Mouse (Mus musculus) heart, embryonic 15.5 days (tissue): ENCODE data around the gene Gm49388. TPM values are rescaled to one million over a fixed set of nuclear protein-coding genes. Genes with fewer than 3 reads are reported as not detected.
"Not testable (repeated sequence)": the region's sequence is repeated elsewhere in the genome, so short reads cannot be mapped to it uniquely, and the experiment has no call there.

Experiments used
- ATAC-seq: fragments of 200-750 bp; cut with Nextera tagmentation; replicated peaks from 2 replicates; pipeline ENCODE4 v1.8.0; 2017; ENCODE audit warnings: low read depth, moderate TSS enrichment; ENCODE audit not compliant: insufficient number of reproducible peaks, insufficient read depth, low FRiP score
- H3K27ac ChIP-seq: fragments of 300-500 bp; sonication (generic); 2 replicates; pipeline ENCODE4 v1.5.1; 2015; ENCODE audit warnings: mild to moderate bottlenecking, inconsistent platforms
- H3K27me3 ChIP-seq: fragments of 300-500 bp; sonication (generic); 2 replicates; pipeline ENCODE4 v1.6.1; 2015; ENCODE audit warnings: inconsistent platforms
- H3K36me3 ChIP-seq: fragments of 300-500 bp; sonication (generic); 2 replicates; pipeline ENCODE4 v1.6.1; 2015; ENCODE audit warnings: mild to moderate bottlenecking, inconsistent platforms
- H3K4me1 ChIP-seq: fragments of 300-500 bp; sonication (generic); replicated peaks from 2 replicates; pipeline ENCODE4 v1.6.1; 2015; ENCODE audit warnings: inconsistent platforms
- H3K4me2 ChIP-seq: fragments of 300-500 bp; sonication (generic); 2 replicates; pipeline ENCODE4 v1.6.1; 2015; ENCODE audit warnings: inconsistent platforms, mild to moderate bottlenecking, moderate library complexity
- H3K4me3 ChIP-seq: fragments of 300-500 bp; sonication (generic); 2 replicates; pipeline ENCODE4 v1.5.1; 2015; ENCODE audit warnings: mild to moderate bottlenecking, inconsistent platforms
- H3K9ac ChIP-seq: fragments of 300-500 bp; sonication (generic); 2 replicates; pipeline ENCODE4 v1.6.1; 2015; ENCODE audit warnings: mild to moderate bottlenecking, inconsistent platforms
- H3K9me3 ChIP-seq: fragments of 300-500 bp; sonication (generic); replicated peaks from 2 replicates; pipeline ENCODE4 v1.6.1; 2016; ENCODE audit warnings: inconsistent platforms
- WGBS: fragments of 180-500 bp; shearing (Covaris S2); methylation state at CpG from one replicate; pipeline ENCODE4 v1.1.7; 2015; ENCODE audit warnings: mixed read lengths; 5-methylcytosine and 5-hydroxymethylcytosine counted together
- polyA plus RNA-seq: library from polyadenylated mRNA; unstranded; fragments of >200 nt; fragmentation: Nextera tagmentation; extraction: Ambion mirVana; gene quantifications from 2 replicates; pipeline ENCODE4 v1.2.1, GENCODE M21; 2015

Gene Gm49388
- polyA plus RNA-seq, 1 experiment from 2014 or later, result not detected

GRCm38 (mm10) chr7:127823236-127824171 lies 38.1 kb downstream of the Gm49388 start:
- ATAC-seq, result no peak
- Histone ChIP-seq H3K4me3 (peak overlapping the region; percentile 53), H3K27me3 (0 out of 2 replicates have a peak, but pooled peaks cover 10% of the 10 kb centered on the region), H3K9ac (peak overlapping the region; percentile 56; the same call in 1 of the 2 replicates), H3K36me3 (no peaks in the 10 kb centered on the region), H3K27ac (no peak overlapping the region), H3K4me2 (peak overlapping the region; percentile 74), H3K4me1 (peaks cover 11% of the 10 kb centered on the region), H3K9me3 (no peaks in the 10 kb centered on the region)
- 57% methylated on average over 7 of the region's 11 CpGs for WGBS

GRCm38 (mm10) chr7:127824176-127824871 lies 38.9 kb downstream of the Gm49388 start, which contains the start of the genes Stx4a and Stx1b:
TSS of gene Stx4a (plus strand) at chr7:127824294.
TSS of gene Stx1b (minus strand) at chr7:127824549.
- H3K27me3 ChIP-seq, result 0 out of 2 replicates have a peak, but pooled peaks cover 10% of the 10 kb centered on the region
- H3K4me1 ChIP-seq, result peaks cover 11% of the 10 kb centered on the region
- H3K27ac ChIP-seq, result no peak within 1 kb of the TSS
- no peaks in the 10 kb centered on the region for H3K9me3 ChIP-seq
- H3K4me2 ChIP-seq, result peak within 1 kb of the TSS; percentile 74
- peak within 1 kb of the TSS; percentile 56; the same call in 1 of the 2 replicates for H3K9ac ChIP-seq
- 5% methylated on average over 37 of the region's 38 CpGs for WGBS
- H3K36me3 ChIP-seq, result no peaks in the 10 kb centered on the region
- ATAC-seq, result peak; percentile 41; the same call in 1 of the 2 replicates
- H3K4me3 ChIP-seq, result peak within 1 kb of the TSS; percentile 53

GRCm38 (mm10) chr7:127835550-127835949 lies 50.1 kb downstream of the Gm49388 start:
- no peaks in the 10 kb centered on the region for H3K36me3 ChIP-seq
- H3K4me3 ChIP-seq, result no peak overlapping the region
- H3K4me2 ChIP-seq, result no peak overlapping the region
- H3K4me1 ChIP-seq, result no peaks in the 10 kb centered on the region
- H3K9ac ChIP-seq, result no peak overlapping the region
- no peaks in the 10 kb centered on the region for H3K9me3 ChIP-seq
- H3K27me3 ChIP-seq, result no peaks in the 10 kb centered on the region
- WGBS, result 79% methylated on average over 2 of the region's 2 CpGs
- H3K27ac ChIP-seq, result no peak overlapping the region
- ATAC-seq, result no peak

GRCm38 (mm10) chr7:127837473-127837872 lies 52.1 kb downstream of the Gm49388 start:
- H3K4me1 ChIP-seq, result peaks cover 7% of the 10 kb centered on the region
- no peaks in the 10 kb centered on the region for H3K36me3 ChIP-seq
- no peak overlapping the region for H3K9ac ChIP-seq
- no peak overlapping the region for H3K27ac ChIP-seq
- 87% methylated on average over 5 of the region's 5 CpGs for WGBS
- H3K27me3 ChIP-seq, result no peaks in the 10 kb centered on the region
- H3K4me3 ChIP-seq, result no peak overlapping the region
- H3K4me2 ChIP-seq, result no peak overlapping the region
- no peaks in the 10 kb centered on the region for H3K9me3 ChIP-seq
- ATAC-seq, result no peak

- H3K9ac ChIP-seq, H3K4me2 ChIP-seq, H3K36me3 ChIP-seq, ATAC-seq, H3K27me3 ChIP-seq, H3K27ac ChIP-seq, H3K9me3 ChIP-seq, H3K4me3 ChIP-seq: not testable (repeated sequence)
- 73% methylated on average over 4 of the region's 4 CpGs for WGBS
- peaks cover 12% of the 10 kb centered on the region for H3K4me1 ChIP-seq
Measured at GRCm38 (mm10) chr7:127837878-127838277, 52.5 kb downstream of the Gm49388 start.

- H3K4me2 ChIP-seq, ATAC-seq, H3K27ac ChIP-seq, H3K27me3 ChIP-seq, H3K9me3 ChIP-seq, H3K4me3 ChIP-seq, H3K9ac ChIP-seq: not testable (repeated sequence)
- WGBS, result 76% methylated on average over 2 of the region's 2 CpGs
- Histone ChIP-seq H3K4me1 (peaks cover 14% of the 10 kb centered on the region), H3K36me3 (peaks cover 18% of the 10 kb centered on the region)
Measured at GRCm38 (mm10) chr7:127840031-127840430, 54.6 kb downstream of the Gm49388 start.

GRCm38 (mm10) chr7:127840886-127841285 lies 55.5 kb downstream of the Gm49388 start:
- H3K27me3 ChIP-seq, result no peaks in the 10 kb centered on the region
- H3K4me1 ChIP-seq, result peaks cover 14% of the 10 kb centered on the region
- H3K4me2 ChIP-seq, result peak overlapping the region; percentile 92
- no peaks in the 10 kb centered on the region for H3K9me3 ChIP-seq
- H3K9ac ChIP-seq, result peak overlapping the region; percentile 90
- no peak for ATAC-seq
- WGBS, result 5% methylated on average over 15 of the region's 15 CpGs
- H3K4me3 ChIP-seq, result peak overlapping the region; percentile 94
- peaks cover 18% of the 10 kb centered on the region for H3K36me3 ChIP-seq
- H3K27ac ChIP-seq, result peak overlapping the region; percentile 96

- peaks cover 24% of the 10 kb centered on the region for H3K36me3 ChIP-seq
- no peaks in the 10 kb centered on the region for H3K9me3 ChIP-seq
- peak overlapping the region; percentile 96 for H3K27ac ChIP-seq
- peak; percentile 91 for ATAC-seq
- WGBS, result under 1% methylated on average over 46 of the region's 46 CpGs
- peak overlapping the region; percentile 94 for H3K4me3 ChIP-seq
- no peaks in the 10 kb centered on the region for H3K27me3 ChIP-seq
- peak overlapping the region; percentile 90 for H3K9ac ChIP-seq
- H3K4me1 ChIP-seq, result peaks cover 14% of the 10 kb centered on the region
- H3K4me2 ChIP-seq, result peak overlapping the region; percentile 92
Measured at GRCm38 (mm10) chr7:127841340-127842000, 56.1 kb downstream of the Gm49388 start.

- WGBS, result under 1% methylated on average over 40 of the region's 40 CpGs
- no peaks in the 10 kb centered on the region for H3K9me3 ChIP-seq
- peaks cover 14% of the 10 kb centered on the region for H3K4me1 ChIP-seq
- peak; percentile 55 for ATAC-seq
- peaks cover 31% of the 10 kb centered on the region for H3K36me3 ChIP-seq
- no peaks in the 10 kb centered on the region for H3K27me3 ChIP-seq
- peak overlapping the region; percentile 96 for H3K27ac ChIP-seq
- H3K4me2 ChIP-seq, result peak overlapping the region; percentile 92
- H3K4me3 ChIP-seq, result peak overlapping the region; percentile 94
- peak overlapping the region; percentile 90 for H3K9ac ChIP-seq
Measured at GRCm38 (mm10) chr7:127842001-127842718, 56.8 kb downstream of the Gm49388 start.

GRCm38 (mm10) chr7:127849973-127850875 lies 64.8 kb downstream of the Gm49388 start:
- no peak overlapping the region for H3K4me3 ChIP-seq
- H3K9ac ChIP-seq, result no peak overlapping the region
- no peak overlapping the region for H3K27ac ChIP-seq
- peaks cover 24% of the 10 kb centered on the region for H3K36me3 ChIP-seq
- no peaks in the 10 kb centered on the region for H3K9me3 ChIP-seq
- WGBS, result 70% methylated on average over 6 of the region's 6 CpGs
- no peaks in the 10 kb centered on the region for H3K27me3 ChIP-seq
- H3K4me1 ChIP-seq, result 0 out of 2 replicates have a peak, but pooled peaks cover 4% of the 10 kb centered on the region
- no peak for ATAC-seq
- H3K4me2 ChIP-seq, result no peak overlapping the region
